Mouse (Mus musculus): ENCODE results near the gene Gale.

GRCm38 (mm10) chr4:135984556-135984955 is 21.0 kb downstream of the Gale start:
- TF ChIP-seq CTCF (IDR thresholded peaks at IDR 0.05; ENCODE audit: low read depth) (no peak), EP300 (IDR thresholded peaks at IDR 0.05; ENCODE audit: low read depth) (no peak)
